Mouse (Mus musculus): ENCODE results near the gene Gpsm2. TPM values are rescaled to one million over a fixed set of nuclear protein-coding genes. Genes with fewer than 3 reads are reported as not detected.
"Not testable (repeated sequence)": the region's sequence is repeated elsewhere in the genome, so short reads cannot be mapped to it uniquely, and the experiment has no call there.

Gene Gpsm2
- polyA plus RNA-seq, 1 experiment from 2014 or later: 27.5 TPM

DNA sequence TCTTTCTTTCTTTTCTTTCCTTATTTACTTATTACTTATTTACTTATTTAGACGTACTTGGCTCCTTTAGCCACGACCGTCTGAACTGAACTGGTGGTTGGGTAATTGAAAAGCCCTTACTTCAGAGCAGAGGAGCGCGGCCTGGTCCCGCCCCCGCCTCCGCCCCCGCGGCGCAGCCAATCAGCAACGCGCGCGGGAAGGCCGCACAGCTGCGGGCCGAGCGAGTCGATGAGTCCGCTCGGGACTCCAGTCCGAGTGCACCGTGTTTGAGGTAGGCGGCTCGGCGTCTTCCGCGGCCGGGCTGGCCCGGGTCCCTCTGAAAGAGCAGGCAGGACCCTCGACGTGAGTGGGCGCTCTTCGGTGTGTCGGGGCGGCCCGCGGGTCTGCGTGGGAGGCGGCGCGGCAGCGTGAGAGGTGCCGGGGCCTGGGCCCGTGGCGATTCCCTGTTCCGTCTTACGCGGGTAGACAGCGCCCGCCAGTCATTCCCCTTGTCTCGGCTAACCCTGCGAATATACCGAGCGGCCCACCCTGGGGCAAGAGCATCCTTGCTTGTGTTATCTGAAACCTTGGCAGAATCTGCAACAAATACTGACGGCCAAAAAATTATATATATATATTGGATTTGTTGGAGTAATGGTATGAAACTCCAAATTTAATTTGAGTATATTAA lies 68.3 kb downstream of the Gpsm2 start, which contains the start of gene Clcc1:
TSS of gene Clcc1 (plus strand) at position 204 of the 670 bp plus-strand sequence.
- under 1% methylated on average over 57 of the region's 57 CpGs for WGBS
- peak within 1 kb of the TSS; percentile 68 to 91 for H3K4me3 ChIP-seq (ENCODE audit: control insufficient read depth in 1 of 2, insufficient read depth in 1 of 2, low read depth in 1 of 2, low read length in 2 of 2)
- H3K4me1 ChIP-seq (ENCODE audit: control insufficient read depth in 2 of 2, insufficient read depth in 2 of 2, low read length in 2 of 2): peaks cover 6 to 16% of the 10 kb centered on the region in 2 experiments
- H3K4me2 ChIP-seq (ENCODE audit: low read length): peak within 1 kb of the TSS; percentile 74
- H3K36me3 ChIP-seq (ENCODE audit: control insufficient read depth, insufficient read depth, low read length): no peaks in the 10 kb centered on the region
- H3K27ac ChIP-seq (replicated peaks in 1 of 2; ENCODE audit: control insufficient read depth in 1 of 2, insufficient read depth in 1 of 2, low read depth in 2 of 2, low read length in 2 of 2): peak within 1 kb of the TSS; percentile 70 to 76
- no peaks in the 10 kb centered on the region for H3K27me3 ChIP-seq (ENCODE audit: control insufficient read depth, insufficient read depth, low read length)
- H3K9me3 ChIP-seq (ENCODE audit: control insufficient read depth, low read length): no peaks in the 10 kb centered on the region
- H3K9ac ChIP-seq (ENCODE audit: low read length): peak within 1 kb of the TSS; percentile 84
- ATAC-seq (ENCODE audit: insufficient number of reproducible peaks, insufficient read depth, low FRiP score, low read depth): peak; percentile 95

DNA sequence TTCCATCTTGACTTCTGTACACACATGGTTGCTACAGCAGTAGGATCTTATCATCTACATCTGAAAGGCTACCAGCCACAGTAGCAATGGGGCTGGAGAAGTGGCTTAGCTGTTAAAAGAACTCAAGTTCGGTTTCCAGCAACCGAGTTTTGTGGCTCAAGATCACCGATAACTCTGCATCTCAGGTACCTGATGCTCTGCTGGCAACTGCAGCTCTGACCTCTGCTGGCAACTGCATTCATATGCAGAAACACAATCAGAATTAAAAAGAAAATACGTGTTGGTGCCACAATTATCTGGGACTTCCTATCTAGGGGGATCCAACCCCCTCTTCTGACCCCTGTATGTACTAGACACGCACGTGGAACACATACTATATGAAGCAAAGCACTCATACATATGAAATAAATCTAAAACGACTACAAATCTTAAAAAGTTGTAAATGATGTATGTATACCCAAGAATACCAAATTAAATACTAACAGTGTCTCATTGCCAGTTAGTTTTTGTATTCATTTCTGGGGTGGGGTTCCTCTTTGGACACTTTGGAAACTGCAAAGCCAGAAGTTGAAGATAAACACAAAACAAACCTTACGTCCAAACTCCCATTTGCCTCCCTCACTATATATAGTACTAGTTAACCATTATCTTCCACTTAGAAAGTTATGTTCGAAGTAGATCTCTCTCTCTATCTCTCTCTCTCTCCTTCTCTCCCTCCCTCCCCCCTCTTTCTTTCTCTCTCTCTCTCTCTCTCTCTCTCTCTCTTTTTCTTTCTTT lies 69.1 kb downstream of the Gpsm2 start:
- Histone ChIP-seq H3K9me3 (ENCODE audit: control insufficient read depth, low read length) (no peaks in the 10 kb centered on the region), H3K4me2 (ENCODE audit: low read length) (peak overlapping the region; percentile 67), H3K36me3 (ENCODE audit: control insufficient read depth, insufficient read depth, low read length) (no peaks in the 10 kb centered on the region), H3K9ac (ENCODE audit: low read length) (peak overlapping the region; percentile 58), H3K4me1 (ENCODE audit: control insufficient read depth in 2 of 2, insufficient read depth in 2 of 2, low read length in 2 of 2) (peaks cover 6 to 16% of the 10 kb centered on the region in 2 experiments), H3K27me3 (ENCODE audit: control insufficient read depth, insufficient read depth, low read length) (no peaks in the 10 kb centered on the region), H3K27ac (replicated peaks in 1 of 2; ENCODE audit: control insufficient read depth in 1 of 2, insufficient read depth in 1 of 2, low read depth in 2 of 2, low read length in 2 of 2) (no peak overlapping the region), H3K4me3 (ENCODE audit: control insufficient read depth in 1 of 2, insufficient read depth in 1 of 2, low read depth in 1 of 2, low read length in 2 of 2) (peak overlapping the region in 1 of 2 experiments; percentile 68; a peak in 2 of 4 replicates)
- 13% methylated on average over 9 of the region's 9 CpGs for WGBS
- ATAC-seq (ENCODE audit: insufficient number of reproducible peaks, insufficient read depth, low FRiP score, low read depth): no peak

DNA sequence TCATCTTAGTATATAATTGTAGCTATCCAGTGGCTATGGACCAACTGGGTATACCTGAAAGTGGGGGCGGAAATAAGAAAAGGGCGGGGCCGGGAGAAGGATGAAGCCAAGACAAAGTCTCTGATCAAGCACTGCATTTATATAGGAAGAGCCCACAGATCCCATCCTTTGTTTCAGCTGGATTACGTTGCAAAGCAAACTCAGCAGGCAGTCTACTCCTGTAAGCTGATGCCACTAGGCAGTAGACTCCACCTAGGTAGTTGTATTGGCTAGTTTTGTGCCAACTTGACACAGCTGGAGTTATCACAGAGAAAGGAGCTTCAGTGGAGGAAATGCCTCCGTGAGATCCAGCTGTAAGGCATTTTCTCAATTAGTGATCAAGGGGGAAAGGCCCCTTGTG lies 74.4 kb downstream of the Gpsm2 start:
- 39% methylated on average over 5 of the region's 5 CpGs for WGBS
- not testable (repeated sequence) for H3K36me3 ChIP-seq (ENCODE audit: control insufficient read depth, insufficient read depth, low read length); ATAC-seq (ENCODE audit: insufficient number of reproducible peaks, insufficient read depth, low FRiP score, low read depth)

DNA sequence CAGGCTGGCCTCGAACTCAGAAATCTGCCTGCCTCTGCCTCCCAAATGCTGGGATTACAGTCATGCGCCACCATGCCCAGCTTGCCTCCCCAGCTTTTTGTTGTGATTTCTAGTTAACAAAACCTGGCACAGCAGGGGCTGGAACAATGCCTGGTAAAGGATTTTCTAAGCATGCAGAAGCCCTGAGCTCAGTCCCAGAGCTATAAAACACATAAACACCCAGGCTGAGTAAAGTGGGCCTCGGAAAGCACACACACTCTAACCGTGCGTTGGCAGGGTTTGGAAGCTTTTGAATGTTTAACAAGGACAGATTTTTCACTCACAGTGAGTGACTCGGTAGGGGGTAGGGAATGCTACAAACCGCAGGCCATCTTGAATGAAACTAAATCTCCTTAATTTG lies 76.1 kb downstream of the Gpsm2 start:
- H3K9ac ChIP-seq (ENCODE audit: low read length): no peak overlapping the region
- ATAC-seq (ENCODE audit: insufficient number of reproducible peaks, insufficient read depth, low FRiP score, low read depth): no peak
- H3K27ac ChIP-seq (replicated peaks in 1 of 2; ENCODE audit: control insufficient read depth in 1 of 2, insufficient read depth in 1 of 2, low read depth in 2 of 2, low read length in 2 of 2): no peak overlapping the region
- H3K36me3 ChIP-seq (ENCODE audit: control insufficient read depth, insufficient read depth, low read length): peaks cover 10% of the 10 kb centered on the region; the same call in 1 of the 2 replicates
- no peaks in the 10 kb centered on the region for H3K27me3 ChIP-seq (ENCODE audit: control insufficient read depth, insufficient read depth, low read length)
- no peak overlapping the region for H3K4me2 ChIP-seq (ENCODE audit: low read length)
- H3K4me3 ChIP-seq (ENCODE audit: control insufficient read depth in 1 of 2, insufficient read depth in 1 of 2, low read depth in 1 of 2, low read length in 2 of 2): no peak overlapping the region
- no peaks in the 10 kb centered on the region for H3K4me1 ChIP-seq (ENCODE audit: control insufficient read depth in 2 of 2, insufficient read depth in 2 of 2, low read length in 2 of 2)
- no peaks in the 10 kb centered on the region for H3K9me3 ChIP-seq (ENCODE audit: control insufficient read depth, low read length)
- WGBS: 64% methylated on average over 7 of the region's 7 CpGs

More for the DNA sequence above, 74.4 kb downstream of the Gpsm2 start:
- not testable (repeated sequence) for H3K9me3 ChIP-seq (ENCODE audit: control insufficient read depth, low read length); H3K9ac ChIP-seq (ENCODE audit: low read length); H3K4me3 ChIP-seq (ENCODE audit: control insufficient read depth in 1 of 2, insufficient read depth in 1 of 2, low read depth in 1 of 2, low read length in 2 of 2); H3K4me2 ChIP-seq (ENCODE audit: low read length); H3K4me1 ChIP-seq (ENCODE audit: control insufficient read depth in 2 of 2, insufficient read depth in 2 of 2, low read length in 2 of 2); H3K27ac ChIP-seq (replicated peaks in 1 of 2; ENCODE audit: control insufficient read depth in 1 of 2, insufficient read depth in 1 of 2, low read depth in 2 of 2, low read length in 2 of 2); H3K27me3 ChIP-seq (ENCODE audit: control insufficient read depth, insufficient read depth, low read length)

DNA sequence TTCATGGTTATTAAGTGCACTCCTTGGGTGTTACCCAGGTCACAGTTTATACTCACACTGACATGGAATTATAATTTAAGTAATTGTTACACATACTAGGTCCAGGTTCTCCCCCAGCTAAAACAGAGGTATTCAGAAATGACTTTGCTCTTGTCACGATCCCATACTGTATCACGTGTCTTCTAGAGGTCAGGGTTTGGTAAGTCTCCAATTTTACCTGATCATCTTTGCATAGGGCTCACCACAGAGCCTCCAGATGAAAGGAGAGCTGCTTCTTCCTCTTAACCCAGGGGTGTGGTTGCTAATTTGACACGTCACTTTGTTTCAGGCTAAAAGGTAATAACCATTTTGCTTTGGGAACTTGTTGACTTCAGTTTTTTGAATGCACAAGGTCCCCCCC lies 77.3 kb downstream of the Gpsm2 start:
- no peaks in the 10 kb centered on the region for H3K27me3 ChIP-seq (ENCODE audit: control insufficient read depth, insufficient read depth, low read length)
- H3K9ac ChIP-seq (ENCODE audit: low read length): no peak overlapping the region

DNA sequence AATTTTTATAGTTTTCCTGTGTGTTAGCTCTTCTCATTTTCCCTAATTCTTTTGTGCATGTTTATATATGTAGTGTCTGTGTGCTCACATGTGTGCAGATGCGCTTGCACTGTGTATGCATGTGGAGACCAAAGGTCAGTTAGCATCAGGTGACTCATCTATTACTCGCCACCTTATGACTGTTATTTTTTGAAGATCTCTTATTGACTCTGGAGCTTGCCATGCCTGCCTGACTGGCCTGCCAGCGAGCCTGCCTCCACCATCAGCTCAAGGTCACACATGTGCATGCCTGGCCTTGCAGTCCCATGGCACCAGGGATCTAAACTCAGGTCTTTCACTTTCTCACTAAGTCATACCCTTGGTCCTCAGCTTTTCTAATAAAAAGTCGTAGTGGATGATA lies 81.1 kb downstream of the Gpsm2 start:
- WGBS: 77% methylated on average over 4 of the region's 4 CpGs
- Histone ChIP-seq H3K9me3 (ENCODE audit: control insufficient read depth, low read length) (no peaks in the 10 kb centered on the region), H3K4me3 (ENCODE audit: control insufficient read depth in 1 of 2, insufficient read depth in 1 of 2, low read depth in 1 of 2, low read length in 2 of 2) (no peak overlapping the region), H3K36me3 (ENCODE audit: control insufficient read depth, insufficient read depth, low read length) (peaks cover 10% of the 10 kb centered on the region; the same call in 1 of the 2 replicates), H3K27ac (replicated peaks in 1 of 2; ENCODE audit: control insufficient read depth in 1 of 2, insufficient read depth in 1 of 2, low read depth in 2 of 2, low read length in 2 of 2) (no peak overlapping the region), H3K4me1 (ENCODE audit: control insufficient read depth in 2 of 2, insufficient read depth in 2 of 2, low read length in 2 of 2) (no peaks in the 10 kb centered on the region), H3K27me3 (ENCODE audit: control insufficient read depth, insufficient read depth, low read length) (no peaks in the 10 kb centered on the region), H3K4me2 (ENCODE audit: low read length) (no peak overlapping the region), H3K9ac (ENCODE audit: low read length) (no peak overlapping the region)
- no peak for ATAC-seq (ENCODE audit: insufficient number of reproducible peaks, insufficient read depth, low FRiP score, low read depth)

More for the DNA sequence above, 77.3 kb downstream of the Gpsm2 start:
- no peak for ATAC-seq (ENCODE audit: insufficient number of reproducible peaks, insufficient read depth, low FRiP score, low read depth)
- H3K36me3 ChIP-seq (ENCODE audit: control insufficient read depth, insufficient read depth, low read length): peaks cover 10% of the 10 kb centered on the region; the same call in 1 of the 2 replicates
- no peak overlapping the region for H3K4me2 ChIP-seq (ENCODE audit: low read length)
- H3K9me3 ChIP-seq (ENCODE audit: control insufficient read depth, low read length): no peaks in the 10 kb centered on the region
- WGBS: 80% methylated on average over 3 of the region's 3 CpGs
- H3K4me1 ChIP-seq (ENCODE audit: control insufficient read depth in 2 of 2, insufficient read depth in 2 of 2, low read length in 2 of 2): no peaks in the 10 kb centered on the region
- H3K27ac ChIP-seq (replicated peaks in 1 of 2; ENCODE audit: control insufficient read depth in 1 of 2, insufficient read depth in 1 of 2, low read depth in 2 of 2, low read length in 2 of 2): no peak overlapping the region
- H3K4me3 ChIP-seq (ENCODE audit: control insufficient read depth in 1 of 2, insufficient read depth in 1 of 2, low read depth in 1 of 2, low read length in 2 of 2): no peak overlapping the region

DNA sequence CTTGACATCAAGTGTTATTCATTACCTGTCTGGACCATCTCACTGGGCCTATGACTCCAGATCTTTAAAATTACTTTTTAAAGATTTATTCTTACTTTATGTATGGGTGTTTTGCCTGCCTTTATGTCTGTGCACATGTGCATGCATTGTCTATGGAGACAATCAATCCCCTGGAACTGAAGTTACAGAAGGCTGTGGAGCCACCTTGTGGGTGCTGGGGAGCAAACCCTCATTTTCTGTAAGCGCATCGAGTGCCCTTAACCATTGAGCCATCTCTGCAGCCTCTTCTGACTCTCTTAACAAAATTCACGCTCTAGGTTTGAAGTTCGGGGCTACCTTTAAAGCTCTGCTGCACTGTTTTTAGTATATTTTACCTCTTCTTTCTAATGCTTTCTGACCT lies 82.7 kb downstream of the Gpsm2 start:
- Histone ChIP-seq H3K4me3 (ENCODE audit: control insufficient read depth in 1 of 2, insufficient read depth in 1 of 2, low read depth in 1 of 2, low read length in 2 of 2) (no peak overlapping the region), H3K4me2 (ENCODE audit: low read length) (no peak overlapping the region), H3K4me1 (ENCODE audit: control insufficient read depth in 2 of 2, insufficient read depth in 2 of 2, low read length in 2 of 2) (no peaks in the 10 kb centered on the region), H3K9me3 (ENCODE audit: control insufficient read depth, low read length) (no peaks in the 10 kb centered on the region), H3K36me3 (ENCODE audit: control insufficient read depth, insufficient read depth, low read length) (peaks cover 3% of the 10 kb centered on the region; the same call in 1 of the 2 replicates), H3K27me3 (ENCODE audit: control insufficient read depth, insufficient read depth, low read length) (no peaks in the 10 kb centered on the region), H3K27ac (replicated peaks in 1 of 2; ENCODE audit: control insufficient read depth in 1 of 2, insufficient read depth in 1 of 2, low read depth in 2 of 2, low read length in 2 of 2) (no peak overlapping the region), H3K9ac (ENCODE audit: low read length) (no peak overlapping the region)
- no peak for ATAC-seq (ENCODE audit: insufficient number of reproducible peaks, insufficient read depth, low FRiP score, low read depth)
- WGBS: 65% methylated on average over 4 of the region's 4 CpGs

All from heart, embryonic 14.5 days (tissue).